Mouse (Mus musculus) Patski (cell line): ENCODE measurements around the gene Cftr. TPM values are rescaled to one million over a fixed set of nuclear protein-coding genes. Genes with fewer than 3 reads are reported as not detected.

Experiments
- ATAC-seq: fragments of 100-300 bp; one replicate; pipeline ENCODE4 v1.8.0; 2021
- CTCF ChIA-PET: fragments of 350-600 bp; sonication (Branson Sonifier 250); formaldehyde crosslinking; loops from one replicate; lab custom pipeline; 2022; ENCODE audit warnings: inconsistent platforms; lab: Charles Lee
- POLR2A ChIA-PET: fragments of 350-600 bp; sonication (Branson Sonifier 250); formaldehyde crosslinking; loops from one replicate; lab custom pipeline; 2022; ENCODE audit warnings: antibody characterized with exemption, inconsistent platforms; lab: Charles Lee
- DNase-seq: peaks from one replicate; pipeline ENCODE4 v3.0.0-alpha.2; 2011; ENCODE audit warnings: low read depth, low spot score
- H3K27me3 ChIP-seq: fragments of 371-371 bp; one replicate; pipeline ENCODE4 v1.5.1; 2021
- CTCF ChIP-seq: fragments of 100-300 bp; IDR thresholded peaks from one replicate; pipeline ENCODE4 v1.5.1; 2021
- in situ Hi-C: fragments of 300-500 bp; cut with MboI; formaldehyde crosslinking; loops from 3 replicates; pipeline ENCODE4 v1.11.1; 2018; ENCODE audit warnings: low pct_unique_long_range_greater_than_20kb, mixed read lengths
- polyA plus RNA-seq: library from polyadenylated mRNA; unstranded; gene quantifications from one replicate; pipeline ENCODE4 v1.2.3, GENCODE M21; 2021

Gene Cftr
- polyA plus RNA-seq, 1 experiment from 2014 or later, result 0.12 TPM

DNA sequence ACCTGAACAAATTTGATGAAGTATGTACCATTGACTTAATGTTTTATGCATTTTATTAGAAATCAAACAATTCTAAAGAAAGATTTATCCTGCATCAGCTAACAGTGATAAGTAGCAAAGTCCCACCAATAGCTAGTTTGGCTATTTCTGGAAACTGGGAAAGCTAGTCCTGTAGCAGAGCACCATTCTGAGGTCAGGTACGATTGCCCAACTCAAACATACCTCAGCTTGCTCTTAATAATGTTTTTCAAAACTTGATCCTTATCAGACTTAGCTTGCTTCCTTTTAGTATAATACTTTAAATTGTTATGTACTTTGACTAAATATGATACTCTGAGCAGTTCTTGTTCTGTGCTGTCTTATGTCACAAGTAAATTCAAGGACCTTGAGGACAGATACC, 50.2 kb downstream of the Cftr start:
- POLR2A ChIA-PET, result no interaction called here
- CTCF ChIA-PET, result no interaction called here
- no peak for TF ChIP-seq CTCF
- no peaks in the 10 kb centered on the region for H3K27me3 ChIP-seq
- ATAC-seq, result no peak
- no peak for DNase-seq
- in situ Hi-C loops, result no loop called here

DNA sequence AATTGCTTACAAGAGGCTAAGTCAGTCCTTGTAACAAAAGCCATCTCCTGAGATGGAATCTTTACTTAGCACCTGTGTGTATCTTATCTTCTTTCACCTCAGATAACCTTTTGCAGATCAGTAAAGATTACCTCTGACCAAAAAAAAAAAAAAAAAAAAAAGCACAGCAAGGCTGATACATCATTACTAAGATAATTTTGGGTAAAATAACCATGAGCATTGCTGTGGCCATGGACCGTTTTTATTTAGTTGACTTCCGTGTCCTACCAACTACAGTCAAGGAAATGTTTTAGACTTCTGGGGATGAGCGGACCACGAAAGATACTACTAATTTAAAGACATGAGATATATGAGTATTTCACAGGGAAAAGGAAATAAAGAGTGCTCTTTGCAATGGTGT, 52.7 kb downstream of the Cftr start:
- POLR2A ChIA-PET, result no interaction called here
- in situ Hi-C loops, result no loop called here
- H3K27me3 ChIP-seq, result no peaks in the 10 kb centered on the region
- TF ChIP-seq CTCF, result no peak
- CTCF ChIA-PET, result no interaction called here
- no peak for ATAC-seq
- no peak for DNase-seq

DNA sequence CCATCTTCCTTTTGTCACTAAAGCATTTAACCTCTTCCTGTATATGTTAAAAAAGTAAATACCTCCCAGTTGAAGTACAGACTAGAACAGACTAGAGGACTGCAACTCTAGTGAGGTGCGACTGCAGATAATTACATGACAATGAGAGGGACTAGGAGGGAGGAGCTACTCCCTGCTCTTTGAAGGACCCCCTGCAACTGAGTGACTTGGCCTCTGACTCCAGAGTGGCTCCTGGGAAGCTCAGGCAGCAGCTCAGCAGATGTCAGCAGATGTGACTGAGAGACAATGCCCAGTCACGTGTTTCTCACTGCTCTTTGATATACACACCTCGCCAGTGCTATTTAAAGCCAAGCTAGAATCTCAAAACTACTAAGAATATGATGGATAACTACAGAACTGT, 54.7 kb downstream of the Cftr start:
- in situ Hi-C loops, result no loop called here
- POLR2A ChIA-PET, result no interaction called here
- DNase-seq (no peak), ATAC-seq (no peak)
- CTCF ChIA-PET, result interaction anchor here (1.3 to 1.6 kb wide), 2 partner anchors 9 to 14 kb away, joined by 5 read pairs; no protein-coding TSS in a partner anchor
- TF ChIP-seq CTCF, result no peak
- H3K27me3 ChIP-seq, result no peaks in the 10 kb centered on the region

DNA sequence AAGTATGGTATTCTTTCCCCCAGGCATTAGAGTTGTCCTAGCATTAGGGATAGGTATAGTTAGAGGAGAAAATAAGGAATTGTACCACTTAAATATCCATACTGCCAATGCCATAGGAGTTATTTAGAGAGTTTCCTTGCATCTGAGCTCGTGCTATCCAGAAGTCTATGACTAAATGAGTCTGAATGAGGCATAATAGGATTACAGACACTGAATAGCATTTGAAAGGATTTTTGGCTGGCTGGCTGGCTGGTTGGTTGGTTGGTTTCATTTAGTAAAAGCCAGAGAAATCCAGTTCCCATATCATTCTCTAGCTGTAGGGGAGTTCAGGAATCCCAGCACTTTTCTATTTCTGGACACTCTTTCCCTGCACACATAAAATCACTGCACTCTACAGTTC, 76.0 kb downstream of the Cftr start:
- POLR2A ChIA-PET, result no interaction called here
- H3K27me3 ChIP-seq, result no peaks in the 10 kb centered on the region
- in situ Hi-C loops, result no loop called here
- ATAC-seq (no peak), DNase-seq (no peak)
- CTCF ChIA-PET, result no interaction called here
- TF ChIP-seq CTCF, result no peak

DNA sequence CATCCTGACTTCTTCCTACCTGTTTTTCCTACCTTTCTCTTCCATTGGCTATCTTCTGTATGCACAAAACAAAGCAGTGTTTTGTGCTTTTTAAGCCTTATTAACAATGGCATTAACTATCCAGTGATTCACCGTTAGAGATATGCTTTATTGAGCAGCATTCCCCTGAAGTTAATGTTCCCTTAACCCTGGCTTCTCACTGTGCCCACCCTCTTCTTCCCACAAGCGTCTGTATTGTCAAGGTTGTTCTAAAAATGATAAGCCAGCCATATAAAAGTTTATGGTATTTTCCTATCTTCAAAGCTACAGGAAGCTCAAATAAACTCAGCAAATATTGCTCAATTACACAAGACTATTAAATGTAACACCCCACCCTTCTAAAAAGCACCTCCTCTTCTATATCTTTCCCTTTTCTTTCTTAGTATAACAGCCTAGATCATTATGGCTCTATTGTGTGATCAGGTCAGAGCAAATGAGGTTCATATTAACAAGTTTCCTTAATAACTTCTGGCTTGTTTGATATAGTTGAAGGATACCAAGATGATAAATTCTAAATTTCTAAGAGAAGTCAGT, 77.5 kb downstream of the Cftr start:
- ATAC-seq (peak; percentile 82), DNase-seq (no peak)
- no peak for TF ChIP-seq CTCF
- no peaks in the 10 kb centered on the region for H3K27me3 ChIP-seq
- ChIA-PET CTCF (interaction anchor here (0.8 kb wide), 1 partner anchor 20 kb away, joined by 3 read pairs; no protein-coding TSS in a partner anchor), POLR2A (interaction anchor here (0.6 kb wide), 1 partner anchor 97 kb away, joined by 4 read pairs; no protein-coding TSS in a partner anchor)
- in situ Hi-C loops, result no loop called here

DNA sequence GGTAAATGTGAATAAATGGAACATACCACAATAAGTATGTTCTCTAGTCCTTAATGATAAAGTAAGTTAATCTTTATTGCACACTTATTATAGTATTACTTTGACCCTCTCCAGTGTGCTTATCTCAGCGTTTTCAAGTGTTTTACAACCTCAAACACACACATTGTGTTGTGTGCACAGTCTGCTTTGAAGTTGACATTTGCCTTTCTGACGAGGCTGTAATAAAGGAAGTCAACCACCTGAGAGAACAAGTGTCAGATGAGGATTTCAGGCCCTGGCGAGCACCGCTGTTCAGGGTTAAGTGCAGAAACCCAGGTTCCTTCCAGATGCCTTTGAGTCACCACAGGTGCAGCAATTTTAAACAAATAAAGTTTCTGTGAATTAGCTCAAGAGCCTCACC, 78.0 kb downstream of the Cftr start:
- no peak for ATAC-seq
- no peak for DNase-seq
- no peak for TF ChIP-seq CTCF
- in situ Hi-C loops, result no loop called here
- POLR2A ChIA-PET, result no interaction called here
- no peaks in the 10 kb centered on the region for H3K27me3 ChIP-seq
- CTCF ChIA-PET, result interaction anchor here (0.8 kb wide), 1 partner anchor 21 kb away, joined by 3 read pairs; no protein-coding TSS in a partner anchor

DNA sequence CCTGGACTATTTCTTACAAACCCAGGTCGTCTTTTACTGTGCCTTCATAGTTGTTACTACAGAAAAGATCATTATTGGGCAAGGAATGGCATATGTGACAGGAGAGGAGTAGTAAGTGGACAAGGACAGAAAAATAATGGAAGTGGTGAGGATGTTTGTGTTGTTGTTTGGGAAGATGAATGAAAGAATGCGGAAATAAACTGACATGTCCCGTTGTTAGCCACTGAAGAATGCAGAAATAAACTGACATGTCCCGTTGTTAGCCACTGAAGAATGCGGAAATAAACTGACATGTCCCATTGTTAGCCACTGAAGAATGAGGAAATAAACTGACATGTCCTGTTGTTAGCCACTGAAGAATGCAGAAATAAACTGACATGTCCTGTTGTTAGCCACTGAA, 84.1 kb downstream of the Cftr start:
- POLR2A ChIA-PET, result no interaction called here
- CTCF ChIA-PET, result interaction anchor here (1.3 kb wide), 1 partner anchor 20 kb away, joined by 4 read pairs; no protein-coding TSS in a partner anchor
- in situ Hi-C loops, result no loop called here
- H3K27me3 ChIP-seq, result no peaks in the 10 kb centered on the region
- TF ChIP-seq CTCF, result no peak
- DNase-seq (no peak), ATAC-seq (no peak)

DNA sequence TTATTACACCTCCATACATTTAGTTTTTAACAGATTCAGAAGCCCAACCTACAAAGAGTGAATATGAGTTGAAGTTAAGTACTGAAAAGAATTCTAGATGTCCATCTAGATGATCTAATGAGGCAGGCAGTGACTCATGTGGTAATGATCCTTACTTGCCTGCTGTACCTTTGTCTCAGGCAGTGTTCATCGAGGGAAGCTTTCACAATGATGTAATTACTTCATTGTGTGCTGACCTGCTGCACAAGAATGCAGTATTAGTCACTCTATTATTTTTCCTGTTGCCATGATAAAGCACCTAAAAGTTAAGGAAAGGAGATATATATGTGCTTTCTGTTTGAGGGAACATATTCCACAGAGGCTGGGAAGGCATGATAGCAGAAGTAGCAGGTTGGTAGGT, 100.5 kb downstream of the Cftr start:
- peak; percentile 54 for DNase-seq
- ChIA-PET POLR2A (no interaction called here), CTCF (no interaction called here)
- TF ChIP-seq CTCF, result no peak
- H3K27me3 ChIP-seq, result no peaks in the 10 kb centered on the region
- in situ Hi-C loops, result no loop called here
- ATAC-seq, result peak; percentile 100

DNA sequence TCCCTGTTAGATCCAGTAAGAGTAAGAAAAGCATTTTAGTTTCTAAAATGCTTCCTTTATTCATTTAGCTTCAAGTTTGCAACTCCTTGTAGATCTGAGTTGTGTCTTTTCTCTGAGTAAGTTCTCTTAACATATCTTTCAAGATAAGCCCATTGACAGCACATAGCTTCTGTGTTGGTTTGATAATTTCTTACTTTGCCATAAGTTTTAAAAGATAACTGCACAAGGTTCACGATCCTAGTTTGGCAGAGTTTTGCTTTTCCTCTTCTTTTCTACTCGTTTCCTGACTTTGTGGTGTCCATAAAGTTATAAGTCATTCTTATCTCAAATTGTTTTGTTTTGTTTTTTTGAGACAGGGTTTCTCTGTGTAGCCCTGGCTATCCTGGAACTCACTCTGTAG, 130.3 kb downstream of the Cftr start:
- POLR2A ChIA-PET, result no interaction called here
- in situ Hi-C loops, result no loop called here
- H3K27me3 ChIP-seq, result no peaks in the 10 kb centered on the region
- no peak for ATAC-seq
- no peak for DNase-seq
- TF ChIP-seq CTCF, result no peak
- CTCF ChIA-PET, result no interaction called here

DNA sequence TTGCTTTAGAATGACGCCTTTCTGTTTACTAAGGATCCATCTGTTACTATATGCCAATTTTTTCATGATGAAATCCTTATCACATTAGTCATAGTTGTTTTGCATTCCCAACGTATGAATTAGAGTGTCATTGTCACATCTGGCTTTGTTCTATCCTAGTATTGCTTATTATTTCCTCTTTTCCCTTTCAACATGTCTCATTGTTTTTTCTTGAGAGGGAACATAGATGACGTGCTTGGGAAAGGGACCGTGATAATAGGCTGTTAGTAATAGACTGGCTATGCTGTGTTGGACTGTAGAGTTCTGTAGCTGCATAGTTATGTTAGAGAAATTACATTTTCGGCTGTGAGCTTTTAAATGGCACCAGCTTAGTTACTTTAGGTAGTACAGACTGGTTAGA, 131.6 kb downstream of the Cftr start:
- H3K27me3 ChIP-seq, result no peaks in the 10 kb centered on the region
- ChIA-PET POLR2A (no interaction called here), CTCF (interaction anchor here (0.9 kb wide), 1 partner anchor 10 kb away, joined by 3 read pairs; no protein-coding TSS in a partner anchor)
- in situ Hi-C loops, result no loop called here
- TF ChIP-seq CTCF, result no peak
- no peak for ATAC-seq
- no peak for DNase-seq

DNA sequence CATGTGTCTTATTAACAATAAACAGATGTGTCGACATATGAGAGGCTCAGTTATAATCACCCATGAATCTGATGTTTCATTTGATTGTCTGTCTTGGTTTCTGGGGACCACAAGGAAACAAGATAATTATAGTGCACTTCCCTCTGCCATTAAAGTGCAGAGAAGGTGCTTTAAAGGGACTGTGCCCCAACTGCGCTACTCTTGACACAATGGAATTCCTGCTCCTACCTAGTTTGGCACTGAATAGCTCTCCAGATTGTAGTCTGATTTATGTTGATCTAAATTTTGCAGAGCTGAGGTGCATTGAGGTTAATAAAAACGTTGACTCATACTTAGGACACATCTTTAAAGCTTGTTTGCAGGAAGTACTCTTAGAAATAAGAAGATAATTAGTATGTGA, 132.7 kb downstream of the Cftr start:
- TF ChIP-seq CTCF, result no peak
- H3K27me3 ChIP-seq, result no peaks in the 10 kb centered on the region
- ChIA-PET CTCF (interaction anchor here (1.3 to 1.4 kb wide), 2 partner anchors 11 to 69 kb away, joined by 3 read pairs; no protein-coding TSS in a partner anchor), POLR2A (no interaction called here)
- ATAC-seq (peak; percentile 35), DNase-seq (no peak)
- in situ Hi-C loops, result no loop called here
